Mouse (Mus musculus) midbrain, embryonic 11.5 days (tissue): ENCODE measurements around the gene Gabrr1. TPM values are rescaled to one million over a fixed set of nuclear protein-coding genes. Genes with fewer than 3 reads are reported as not detected.
"Not testable (repeated sequence)": the region's sequence is repeated elsewhere in the genome, so short reads cannot be mapped to it uniquely, and the experiment has no call there.

Source experiments
- ATAC-seq: fragments of 200-750 bp; cut with Nextera tagmentation; 2 replicates; pipeline ENCODE4 v1.8.0; 2017; ENCODE audit warnings: moderate TSS enrichment, moderate library complexity; ENCODE audit not compliant: low FRiP score
- DNase-seq: peaks from one replicate; pipeline ENCODE4 v3.0.0; 2015; ENCODE audit warnings: low spot score; ENCODE audit errors: missing footprints
- H3K27ac ChIP-seq: fragments of 300-500 bp; sonication (generic); 2 replicates; pipeline ENCODE4 v1.5.1; 2014; ENCODE audit warnings: low read depth, low read length
- H3K27me3 ChIP-seq: fragments of 300-500 bp; sonication (generic); 2 replicates; pipeline ENCODE4 v1.6.1; 2014; ENCODE audit warnings: mild to moderate bottlenecking, low read length, moderate library complexity, mixed read lengths; ENCODE audit not compliant: control insufficient read depth, insufficient read depth
- H3K36me3 ChIP-seq: fragments of 300-500 bp; sonication (generic); 2 replicates; pipeline ENCODE4 v1.6.1; 2014; ENCODE audit warnings: mild to moderate bottlenecking, low read length, moderate library complexity, mixed read lengths; ENCODE audit not compliant: control insufficient read depth, insufficient read depth
- H3K4me1 ChIP-seq: fragments of 300-500 bp; sonication (generic); 2 replicates; pipeline ENCODE4 v1.6.1; 2014; ENCODE audit warnings: low read length; ENCODE audit not compliant: control insufficient read depth, insufficient read depth
- H3K4me2 ChIP-seq: fragments of 300-500 bp; sonication (generic); 2 replicates; pipeline ENCODE4 v1.6.1; 2014; ENCODE audit warnings: mild to moderate bottlenecking, moderate library complexity
- H3K4me3 ChIP-seq: fragments of 300-500 bp; sonication (generic); 2 replicates; pipeline ENCODE4 v1.5.1; 2014; ENCODE audit warnings: low read depth, low read length
- H3K9ac ChIP-seq: fragments of 300-500 bp; sonication (generic); 2 replicates; pipeline ENCODE4 v1.6.1; 2014; ENCODE audit warnings: low read length
- H3K9me3 ChIP-seq: fragments of 300-500 bp; sonication (generic); 2 replicates; pipeline ENCODE4 v1.6.1; 2016; ENCODE audit warnings: low read length; ENCODE audit not compliant: control insufficient read depth
- whole genome bisulfite sequencing: fragments of 180-500 bp; shearing (Covaris S2); extraction: QIAGEN DNeasy Blood & Tissue Kit; methylation state at CpG from one replicate; pipeline ENCODE4 v1.1.7; 2014; 5-methylcytosine and 5-hydroxymethylcytosine counted together
- polyA plus RNA-seq: library from polyadenylated mRNA; unstranded; fragments of >200 nt; fragmentation: Nextera tagmentation; extraction: Ambion mirVana; gene quantifications from 2 replicates; pipeline ENCODE4 v1.2.1, GENCODE M21; 2014

Gabrr1 gene
- polyA plus RNA-seq: 0.14 TPM in 1 of 2 replicates, not detected in the other

DNA sequence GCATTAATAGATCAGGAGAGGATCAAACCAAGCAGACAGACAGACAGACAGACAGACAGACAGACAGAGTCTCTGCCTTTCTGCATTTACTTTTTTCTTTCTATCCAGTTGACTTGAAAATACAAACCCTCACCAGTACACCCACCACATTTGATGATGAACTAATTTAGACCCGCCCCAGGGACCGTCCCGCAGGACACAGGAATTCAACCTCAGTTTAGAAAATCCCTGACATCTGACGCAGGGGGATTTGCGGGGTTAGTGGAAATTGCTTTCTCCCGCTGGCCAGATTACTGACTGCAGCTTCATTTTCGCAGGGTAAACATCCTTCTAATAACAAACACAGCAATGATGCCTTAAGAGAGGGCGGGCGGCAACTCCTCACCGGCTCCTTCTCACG, at the start of gene Gabrr1:
Gabrr1 (plus strand) TSS at position 301 of the 400 bp plus-strand sequence.
- H3K4me3 ChIP-seq: no peak within 1 kb of the TSS
- no peak within 1 kb of the TSS for H3K4me2 ChIP-seq
- peak; percentile 62 for DNase-seq
- 69% methylated on average over 11 of the region's 11 CpGs for WGBS
- no peak for ATAC-seq
- no peaks in the 10 kb centered on the region for H3K27me3 ChIP-seq
- no peaks in the 10 kb centered on the region for H3K36me3 ChIP-seq
- H3K4me1 ChIP-seq: no peaks in the 10 kb centered on the region
- no peaks in the 10 kb centered on the region for H3K9me3 ChIP-seq
- no peak within 1 kb of the TSS for H3K9ac ChIP-seq
- H3K27ac ChIP-seq: no peak within 1 kb of the TSS

DNA sequence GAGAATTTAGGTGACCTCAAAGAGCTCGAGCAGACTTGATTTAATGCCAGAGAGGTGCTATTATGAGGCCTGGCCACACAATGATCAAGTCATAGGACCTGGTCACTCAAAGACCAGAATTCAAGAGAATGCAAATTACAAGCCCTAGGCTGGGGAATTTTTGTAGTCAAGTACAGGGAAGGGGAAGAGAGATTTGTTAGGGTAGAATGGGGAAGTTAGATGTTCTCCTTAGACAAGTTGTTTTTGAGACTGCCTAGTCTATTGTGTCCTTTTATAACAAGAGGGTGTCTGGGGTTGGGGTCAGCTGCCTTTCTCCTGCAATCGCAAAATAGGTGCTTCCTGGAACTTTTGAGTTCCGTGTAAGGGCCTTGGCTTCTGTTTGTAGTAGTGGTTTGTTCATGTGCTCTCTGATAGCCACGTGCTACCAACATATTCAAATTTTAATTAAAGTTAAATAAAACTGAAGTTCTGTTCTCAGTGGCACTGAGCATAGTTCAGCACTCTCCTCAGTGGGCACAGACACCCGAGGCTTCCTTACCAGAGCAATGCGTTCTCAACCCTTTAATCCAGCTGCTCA, 33.1 kb upstream of the Gabrr1 start:
- Histone ChIP-seq H3K4me2 (no peak overlapping the region), H3K4me1 (no peaks in the 10 kb centered on the region), H3K4me3 (no peak overlapping the region), H3K9ac (no peak overlapping the region), H3K27ac (no peak overlapping the region), H3K27me3 (no peaks in the 10 kb centered on the region), H3K36me3 (no peaks in the 10 kb centered on the region), H3K9me3 (no peaks in the 10 kb centered on the region)
- no peak for ATAC-seq
- no peak for DNase-seq
- 85% methylated on average over 6 of the region's 6 CpGs for WGBS

DNA sequence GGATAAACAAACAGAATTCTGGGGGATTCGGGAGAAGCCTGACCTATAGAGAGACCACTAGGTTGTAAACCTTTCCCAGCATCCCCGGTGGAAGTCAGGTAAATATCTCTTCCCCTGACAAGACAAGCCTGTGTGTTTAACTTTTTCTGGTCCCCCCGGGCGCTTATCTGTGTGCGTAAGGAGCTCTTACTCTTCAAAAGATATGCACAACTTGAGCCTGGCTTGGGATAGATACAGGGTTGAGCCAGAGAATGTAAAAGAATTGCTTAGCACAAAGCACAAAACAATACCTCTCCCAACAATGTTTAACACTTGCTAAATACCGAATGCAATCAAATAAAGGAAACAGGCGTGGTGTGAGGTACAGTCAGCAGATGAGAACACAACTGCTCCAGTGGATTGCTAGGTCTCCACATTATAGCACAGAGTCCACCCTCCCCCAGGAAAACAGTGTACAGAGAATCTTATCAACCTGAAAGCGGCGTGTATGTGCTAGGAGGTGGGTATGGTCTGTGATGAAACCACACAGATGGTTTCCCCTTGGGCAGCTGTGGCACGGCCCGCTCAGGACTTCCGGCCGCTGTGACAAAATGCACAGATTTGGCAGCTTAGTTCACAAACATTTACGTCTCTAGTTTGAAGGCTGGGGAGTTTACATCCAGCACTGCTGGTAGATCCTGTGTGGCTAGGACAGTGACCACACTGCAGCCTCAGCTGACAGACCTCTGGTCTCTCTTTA, 22.4 kb upstream of the Gabrr1 start:
- ATAC-seq: no peak
- H3K4me2 ChIP-seq: no peak overlapping the region
- H3K4me3 ChIP-seq: no peak overlapping the region
- H3K4me1 ChIP-seq: no peaks in the 10 kb centered on the region
- no peak overlapping the region for H3K27ac ChIP-seq
- no peaks in the 10 kb centered on the region for H3K27me3 ChIP-seq
- H3K36me3 ChIP-seq: no peaks in the 10 kb centered on the region
- H3K9me3 ChIP-seq: no peaks in the 10 kb centered on the region
- no peak overlapping the region for H3K9ac ChIP-seq
- peak; percentile 60 for DNase-seq
- 92% methylated on average over 14 of the region's 14 CpGs for WGBS

DNA sequence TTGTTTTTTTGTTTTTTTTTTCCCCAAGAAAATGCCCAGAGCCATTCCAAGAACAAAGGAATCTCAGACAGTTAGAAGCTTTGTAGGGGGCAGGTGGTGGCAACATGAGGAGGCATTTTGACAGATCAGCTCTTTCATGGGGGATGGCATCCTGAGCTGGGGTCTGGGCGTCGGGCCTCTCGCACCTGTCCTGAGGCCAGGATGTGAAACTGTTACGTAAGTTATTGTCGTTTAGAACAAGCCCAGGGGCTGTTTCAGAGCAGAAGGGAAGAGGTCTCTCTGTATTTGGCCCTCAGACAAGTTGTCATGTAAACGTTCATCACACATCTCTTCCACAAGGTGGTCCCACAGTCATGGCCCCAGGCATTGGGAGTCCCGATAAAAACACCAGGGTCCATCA, 21.5 kb upstream of the Gabrr1 start:
- WGBS: 89% methylated on average over 7 of the region's 7 CpGs
- H3K4me1 ChIP-seq: no peaks in the 10 kb centered on the region
- H3K27me3 ChIP-seq: no peaks in the 10 kb centered on the region
- H3K9me3 ChIP-seq: no peaks in the 10 kb centered on the region
- H3K4me3 ChIP-seq: no peak overlapping the region
- ATAC-seq: no peak
- no peak overlapping the region for H3K4me2 ChIP-seq
- no peaks in the 10 kb centered on the region for H3K36me3 ChIP-seq
- no peak for DNase-seq
- no peak overlapping the region for H3K27ac ChIP-seq
- H3K9ac ChIP-seq: no peak overlapping the region

DNA sequence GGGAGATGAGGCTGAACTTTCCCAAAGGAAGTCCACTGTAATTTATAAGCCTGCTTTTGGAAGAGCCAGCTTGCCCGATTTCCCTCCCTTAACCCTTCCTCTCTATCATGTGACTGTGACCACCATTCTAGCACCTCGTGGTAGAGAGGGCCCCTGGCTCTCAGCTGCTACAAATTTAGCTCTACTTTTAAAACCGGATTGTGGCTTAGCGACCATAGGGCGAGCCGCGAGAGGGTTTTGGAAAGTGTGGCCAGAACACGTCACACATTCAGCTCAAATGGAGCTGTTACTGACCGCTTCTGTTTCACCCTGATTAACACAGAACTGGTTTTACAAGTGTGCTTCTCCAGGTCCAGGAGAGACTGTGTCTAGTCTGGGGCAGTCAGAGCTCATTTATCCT, 21.0 kb upstream of the Gabrr1 start:
- Histone ChIP-seq H3K9ac (no peak overlapping the region), H3K4me3 (no peak overlapping the region), H3K27ac (no peak overlapping the region), H3K36me3 (no peaks in the 10 kb centered on the region), H3K9me3 (no peaks in the 10 kb centered on the region), H3K27me3 (no peaks in the 10 kb centered on the region), H3K4me2 (no peak overlapping the region), H3K4me1 (no peaks in the 10 kb centered on the region)
- ATAC-seq (no peak), DNase-seq (peak; percentile 21)
- WGBS: 90% methylated on average over 9 of the region's 9 CpGs

DNA sequence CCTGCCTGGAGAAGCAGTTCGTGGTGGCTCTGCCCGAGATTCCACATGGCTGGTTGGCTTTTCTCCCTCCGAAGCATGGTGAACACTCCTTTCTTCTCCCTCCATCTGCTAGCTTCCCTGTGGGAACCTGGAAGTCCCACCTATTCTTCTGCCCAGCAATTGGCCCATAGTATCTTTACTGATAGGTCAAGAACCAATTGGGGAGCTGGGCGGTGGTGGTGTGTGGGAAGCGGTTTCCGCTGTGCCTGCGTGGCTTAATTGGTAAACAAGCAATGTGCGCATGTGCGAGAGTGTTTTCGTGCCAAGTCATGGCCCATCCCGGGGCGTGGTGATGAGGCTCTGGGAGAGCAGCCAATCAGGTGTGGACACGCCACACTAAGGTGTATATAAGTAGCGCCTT, 19.5 kb upstream of the Gabrr1 start:
- DNase-seq, H3K36me3 ChIP-seq, H3K9ac ChIP-seq, H3K4me1 ChIP-seq, ATAC-seq, H3K9me3 ChIP-seq, H3K27ac ChIP-seq, H3K27me3 ChIP-seq, H3K4me2 ChIP-seq, H3K4me3 ChIP-seq: not testable (repeated sequence)
- WGBS: 93% methylated on average over 10 of the region's 14 CpGs

DNA sequence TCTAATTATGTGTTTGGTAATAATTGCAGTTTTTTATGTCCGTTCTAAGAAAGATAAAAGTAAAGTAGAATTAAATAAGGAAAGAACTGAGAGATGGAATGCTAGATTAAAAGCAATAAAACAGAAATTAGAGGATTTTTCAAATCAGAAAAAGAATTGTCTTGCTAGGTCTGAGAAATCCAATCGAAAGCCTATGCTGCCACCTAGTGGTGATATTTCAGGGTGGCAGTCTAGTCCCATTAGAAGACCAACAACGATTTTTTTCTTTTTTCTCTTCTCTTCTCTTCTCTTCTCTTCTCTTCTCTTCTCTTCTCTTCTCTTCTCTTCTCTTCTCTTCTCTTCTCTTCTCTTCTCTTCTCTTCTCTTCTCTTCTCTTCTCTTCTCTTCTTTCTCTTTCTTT, 13.2 kb upstream of the Gabrr1 start:
- WGBS: 4% methylated on average over 3 of the region's 3 CpGs
- not testable (repeated sequence) for H3K9me3 ChIP-seq, H3K4me2 ChIP-seq, H3K9ac ChIP-seq, ATAC-seq, H3K27me3 ChIP-seq, H3K36me3 ChIP-seq, H3K27ac ChIP-seq, H3K4me1 ChIP-seq, H3K4me3 ChIP-seq
- DNase-seq: peak; percentile 98

DNA sequence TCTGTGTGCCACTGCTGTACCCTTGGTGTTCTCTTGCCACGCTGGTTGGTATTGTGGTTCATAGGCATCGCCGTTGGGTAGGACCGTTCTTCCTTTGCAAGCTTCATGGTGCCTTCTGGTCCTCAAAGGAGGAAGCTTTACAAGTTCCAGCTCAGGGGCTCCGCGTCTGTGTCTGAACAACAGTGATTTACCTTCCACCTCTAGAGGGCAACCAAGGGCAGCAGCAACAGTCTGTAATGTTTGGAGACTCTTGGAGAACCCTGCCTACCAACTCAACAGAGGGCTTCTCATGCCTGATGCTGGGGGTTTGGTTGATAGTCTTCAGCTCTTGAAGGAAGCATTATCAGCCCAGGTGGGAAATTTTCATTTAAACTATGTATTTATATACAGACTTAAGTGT, 7.8 kb upstream of the Gabrr1 start:
- Histone ChIP-seq H3K27ac (no peak overlapping the region), H3K27me3 (no peaks in the 10 kb centered on the region), H3K9ac (no peak overlapping the region), H3K4me2 (no peak overlapping the region), H3K9me3 (no peaks in the 10 kb centered on the region), H3K4me3 (no peak overlapping the region), H3K36me3 (no peaks in the 10 kb centered on the region), H3K4me1 (no peaks in the 10 kb centered on the region)
- no peak for DNase-seq
- 71% methylated on average over 6 of the region's 6 CpGs for WGBS
- ATAC-seq: no peak

DNA sequence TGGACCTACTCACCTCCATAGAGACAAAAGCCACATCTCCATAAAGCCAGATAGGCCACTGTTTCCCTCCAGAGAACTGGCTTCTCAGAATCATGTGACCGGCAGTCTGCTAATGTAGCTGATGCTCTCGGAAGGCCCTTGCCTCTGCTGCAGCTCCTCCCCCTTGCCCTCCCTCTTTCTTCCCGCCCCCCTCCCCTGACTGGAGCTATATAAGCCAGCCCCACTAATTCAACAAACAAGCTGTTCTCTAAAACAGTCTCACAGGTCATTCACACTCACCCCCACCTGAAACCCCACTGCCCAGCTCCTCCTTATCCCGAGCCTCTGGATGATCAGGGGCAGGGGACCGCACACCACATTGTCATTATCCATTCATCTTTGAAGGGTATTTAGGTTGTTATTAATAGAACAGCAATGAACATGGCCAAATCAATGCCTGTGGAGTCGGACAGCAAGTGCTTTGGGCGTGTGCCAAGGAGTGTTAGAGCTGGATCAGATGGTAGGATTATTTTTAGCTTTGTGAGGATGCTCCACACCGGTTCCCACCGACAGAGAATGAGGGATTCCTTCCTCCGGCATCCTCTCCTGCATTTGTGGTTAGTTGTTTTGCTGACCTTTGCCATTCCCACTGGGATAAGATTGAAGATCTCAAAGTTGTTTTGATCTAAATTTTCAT, 6.8 kb upstream of the Gabrr1 start:
- WGBS: 82% methylated on average over 10 of the region's 10 CpGs

More for the DNA sequence above, 6.8 kb upstream of the Gabrr1 start:
- H3K4me3 ChIP-seq: no peak overlapping the region
- no peaks in the 10 kb centered on the region for H3K4me1 ChIP-seq
- no peaks in the 10 kb centered on the region for H3K36me3 ChIP-seq
- H3K27ac ChIP-seq: no peak overlapping the region
- no peaks in the 10 kb centered on the region for H3K27me3 ChIP-seq
- no peak overlapping the region for H3K9ac ChIP-seq
- no peak overlapping the region for H3K4me2 ChIP-seq
- no peaks in the 10 kb centered on the region for H3K9me3 ChIP-seq
- no peak for ATAC-seq
- DNase-seq: no peak
